ENCODE assay signal across 22 mouse cellular contexts in genomic region chr9:23167716-23168115, GRCm38 (mm10). TPM values are rescaled to one million over a fixed set of nuclear protein-coding genes. Genes with fewer than 3 reads are reported as not detected.
DNase-seq lines count a peak whose midpoint lies in the region; ATAC-seq lines count a peak whose summit lies in the region.
"Had no signal": no experiment of that assay in that cellular context is flagged by ENCODE, and none has a peak within 500 bp of the region (broad histone marks: within the 10 kb centered on the region; RNA-seq: fewer than 3 reads in every experiment).

No protein-coding gene starts in this region.

- ATAC-seq in lung, embryonic 15.5 days (ENCODE audit: borderline replicate concordance, extremely low read depth, low FRiP score, low TSS enrichment) = peak; percentile 39; the same call in 1 of the 2 replicates
- ATAC-seq in forebrain, embryonic 15.5 days (replicated peaks) = no peak
- ATAC-seq: forebrain, postnatal 0 days; inflammation-experienced regulatory T-cells, adult 6 months had no signal

- H3K27me3 ChIP-seq in lung, embryonic 15.5 days = no peaks in the 10 kb centered on the region
- no peaks in the 10 kb centered on the region for H3K27me3 ChIP-seq in forebrain, embryonic 15.5 days
- H3K27me3 ChIP-seq: embryonic facial prominence, embryonic 12.5 days had no signal

- 43% methylated on average over 4 of the region's 4 CpGs for WGBS in lung, embryonic 15.5 days
- 89% methylated on average over 4 of the region's 4 CpGs for whole genome bisulfite sequencing in forebrain, embryonic 15.5 days

- no peak overlapping the region for H3K9ac ChIP-seq in lung, embryonic 15.5 days
- no peak overlapping the region for H3K9ac ChIP-seq in forebrain, embryonic 15.5 days (replicated peaks)
- H3K9ac ChIP-seq: embryonic facial prominence, embryonic 12.5 days; forebrain, postnatal 0 days had no signal

- no peak overlapping the region for H3K4me2 ChIP-seq in lung, embryonic 15.5 days
- no peak overlapping the region for H3K4me2 ChIP-seq in forebrain, embryonic 15.5 days (replicated peaks)
- H3K4me2 ChIP-seq: embryonic facial prominence, embryonic 12.5 days had no signal

- no peaks in the 10 kb centered on the region for H3K9me3 ChIP-seq in lung, embryonic 15.5 days
- H3K9me3 ChIP-seq in forebrain, embryonic 15.5 days = no peaks in the 10 kb centered on the region
- H3K9me3 ChIP-seq: embryonic facial prominence, embryonic 12.5 days; heart, embryonic 10.5 days; limb, embryonic 10.5 days; midbrain, embryonic 10.5 days had no signal

- H3K36me3 ChIP-seq in lung, embryonic 15.5 days = no peaks in the 10 kb centered on the region
- no peaks in the 10 kb centered on the region for H3K36me3 ChIP-seq in forebrain, embryonic 15.5 days
- H3K36me3 ChIP-seq: embryonic facial prominence, embryonic 12.5 days; heart, embryonic 10.5 days; limb, embryonic 10.5 days; midbrain, embryonic 10.5 days had no signal

- H3K4me3 ChIP-seq in lung, embryonic 15.5 days = no peak overlapping the region
- no peak overlapping the region for H3K4me3 ChIP-seq in forebrain, embryonic 15.5 days
- H3K4me3 ChIP-seq: embryonic facial prominence, embryonic 12.5 days; heart, embryonic 10.5 days; left cerebral cortex, adult 2 months; limb, embryonic 10.5 days; midbrain, embryonic 10.5 days had no signal

- H3K27ac ChIP-seq in lung, embryonic 15.5 days = no peak overlapping the region
- H3K27ac ChIP-seq in forebrain, embryonic 15.5 days (replicated peaks) = no peak overlapping the region
- H3K27ac ChIP-seq: embryonic facial prominence, embryonic 12.5 days; heart, embryonic 10.5 days; left cerebral cortex, adult 2 months; limb, embryonic 10.5 days; macrophage; midbrain, embryonic 10.5 days had no signal

- DNase-seq in heart, adult 11 months = peak; percentile 78
- no peak for DNase-seq in heart, postnatal 4 days
- no peak for DNase-seq in lung, postnatal 4 days
- DNase-seq in NIH3T3 (ENCODE audit: low read depth) = peak; percentile 65
- peak; percentile 3 for DNase-seq in skeletal muscle tissue, adult 2 months (ENCODE audit: low read depth, low spot score)
- no peak for DNase-seq in cerebellum, postnatal 4 days (ENCODE audit: low spot score in 2 of 2)
- DNase-seq: adrenal gland, adult 8-10 months; cerebellum, adult 9-10 months; forebrain, postnatal 0 days; kidney, postnatal 25 days; layer of hippocampus, adult 9-11 months; right cerebral cortex, postnatal 25 days; thymus, postnatal 14 days had no signal

- 0 out of 2 replicates have a peak, but pooled peaks cover 6% of the 10 kb centered on the region for H3K4me1 ChIP-seq in lung, embryonic 15.5 days
- H3K4me1 ChIP-seq in forebrain, embryonic 15.5 days = no peaks in the 10 kb centered on the region
- H3K4me1 ChIP-seq: embryonic facial prominence, embryonic 12.5 days; heart, embryonic 10.5 days; limb, embryonic 10.5 days; midbrain, embryonic 10.5 days had no signal

RNA-seq across cellular contexts. Expression of gene Bmper, which starts 55.2 kb away (rescaled TPM):
- total RNA-seq in heart, postnatal 4 days (2021) = 1 to 10 TPM; 3.2 to 3.3 TPM
- 26.5 and 28.3 TPM in 2 replicates for polyA plus RNA-seq in lung, embryonic 15.5 days (2015; fragmentation: Nextera tagmentation; extraction: Ambion mirVana)
- polyA plus RNA-seq in forebrain, embryonic 15.5 days (2015; fragmentation: Nextera tagmentation; extraction: Ambion mirVana) = 13.7 and 17.0 TPM in 2 replicates
- polyA plus RNA-seq: inflammation-experienced regulatory T-cells, adult 6 months; macrophage had no signal

Comparison
In these comparisons a context has a peak if more than half of its experiments do, and no peak if none do; other contexts are left out.
1. DNase-seq: peak in heart, adult 11 months (single experiment), NIH3T3 (single experiment) and skeletal muscle tissue, adult 2 months (single experiment); none in heart, postnatal 4 days (single experiment), lung, postnatal 4 days (0 of 2) and cerebellum, postnatal 4 days (0 of 2).